20 mouse cellular contexts compared by ENCODE assay signal in genomic region chr14:59591901-59592300, GRCm38 (mm10). TPM values are rescaled to one million over a fixed set of nuclear protein-coding genes. Genes with fewer than 3 reads are reported as not detected.
DNase-seq lines count a peak whose midpoint lies in the region; ATAC-seq lines count a peak whose summit lies in the region.
"Had no signal": no experiment of that assay in that cellular context is flagged by ENCODE, and none has a peak within 500 bp of the region (broad histone marks: within the 10 kb centered on the region; RNA-seq: fewer than 3 reads in every experiment).

No protein-coding gene starts in this region.

- no peaks in the 10 kb centered on the region for H3K27me3 ChIP-seq in embryonic facial prominence, embryonic 15.5 days
- H3K27me3 ChIP-seq in embryonic facial prominence, embryonic 10.5 days (replicated peaks; ENCODE audit: low read depth, poor library complexity, severe bottlenecking): no peaks in the 10 kb centered on the region
- H3K27me3 ChIP-seq: embryonic facial prominence, embryonic 12.5 days; heart, embryonic 13.5 days; hindbrain, embryonic 15.5 days had no signal

- no peak overlapping the region for H3K4me2 ChIP-seq in embryonic facial prominence, embryonic 15.5 days (replicated peaks)
- H3K4me2 ChIP-seq: embryonic facial prominence, embryonic 12.5 days; heart, embryonic 13.5 days; hindbrain, embryonic 15.5 days had no signal

- no peaks in the 10 kb centered on the region for H3K9me3 ChIP-seq in embryonic facial prominence, embryonic 15.5 days (replicated peaks)
- H3K9me3 ChIP-seq in embryonic facial prominence, embryonic 10.5 days: no peaks in the 10 kb centered on the region
- H3K9me3 ChIP-seq: embryonic facial prominence, embryonic 12.5 days; heart, embryonic 13.5 days; hindbrain, embryonic 15.5 days had no signal

- peaks cover 36% of the 10 kb centered on the region for H3K36me3 ChIP-seq in embryonic facial prominence, embryonic 15.5 days
- peaks cover 48% of the 10 kb centered on the region for H3K36me3 ChIP-seq in embryonic facial prominence, embryonic 10.5 days (replicated peaks)

- peaks cover 4% of the 10 kb centered on the region for H3K4me1 ChIP-seq in embryonic facial prominence, embryonic 15.5 days
- peaks cover 4% of the 10 kb centered on the region for H3K4me1 ChIP-seq in embryonic facial prominence, embryonic 10.5 days

- DNase-seq in embryonic facial prominence, embryonic 10.5 days (ENCODE audit: low spot score): no peak
- peak; percentile 22 for DNase-seq in lung, postnatal 36 days
- no peak for DNase-seq in lung, postnatal 4 days
- peak; percentile 97 for DNase-seq in gonadal fat pad, adult 2 months (ENCODE audit: low read depth)
- no peak for DNase-seq in adrenal gland, adult (ENCODE audit: inconsistent age in 2 of 2, low spot score in 1 of 2)
- no peak for DNase-seq in ovary, postnatal 10 days (ENCODE audit: low spot score)
- DNase-seq in left cerebral cortex, adult 9 months (ENCODE audit: low spot score in 2 of 2): no peak
- DNase-seq: adrenal gland, adult 2 months; adrenal gland, postnatal 36 days; cerebellum, adult 8-10 months; cerebellum, postnatal 14 days; embryo, embryonic 11 days; gastrocnemius, postnatal 36 days; heart, postnatal 36 days had no signal

- H3K27ac ChIP-seq in embryonic facial prominence, embryonic 15.5 days (replicated peaks): no peak overlapping the region
- no peak overlapping the region for H3K27ac ChIP-seq in embryonic facial prominence, embryonic 10.5 days (replicated peaks)
- H3K27ac ChIP-seq: embryonic facial prominence, embryonic 12.5 days; heart, embryonic 13.5 days; hindbrain, embryonic 15.5 days had no signal

- H3K9ac ChIP-seq in embryonic facial prominence, embryonic 15.5 days: no peak overlapping the region
- H3K9ac ChIP-seq: embryonic facial prominence, embryonic 12.5 days; heart, embryonic 13.5 days; hindbrain, embryonic 15.5 days had no signal

- 71% methylated on average over 8 of the region's 8 CpGs for WGBS in embryonic facial prominence, embryonic 15.5 days
- WGBS in embryonic facial prominence, embryonic 10.5 days: 71% methylated on average over 8 of the region's 8 CpGs

- peak; percentile 15; the same call in 1 of the 2 replicates for ATAC-seq in embryonic facial prominence, embryonic 15.5 days (ENCODE audit: insufficient number of reproducible peaks, low FRiP score, low TSS enrichment, low read depth)
- ATAC-seq: forebrain, embryonic 14.5 days; intestine, embryonic 16.5 days had no signal

- H3K4me3 ChIP-seq in embryonic facial prominence, embryonic 15.5 days (replicated peaks): no peak overlapping the region
- no peak overlapping the region for H3K4me3 ChIP-seq in embryonic facial prominence, embryonic 10.5 days
- H3K4me3 ChIP-seq: embryonic facial prominence, embryonic 12.5 days; heart, embryonic 13.5 days; hindbrain, embryonic 15.5 days had no signal

RNA-seq across cellular contexts. Expression of gene Cdadc1, which starts 5.9 kb away (rescaled TPM):
- 32.5 and 33.1 TPM in 2 replicates for polyA plus RNA-seq in embryonic facial prominence, embryonic 15.5 days (2015; fragmentation: Nextera tagmentation; extraction: Ambion mirVana)
- polyA plus RNA-seq in embryonic facial prominence, embryonic 10.5 days (2016; fragmentation: Nextera tagmentation; extraction: Ambion mirVana): 24.7 and 28.9 TPM in 2 replicates
- 5.0 and 9.4 TPM in 2 replicates for polyA plus RNA-seq in gonadal fat pad, adult 2 months (2012; rRNA removed)

RNA-seq across cellular contexts. Expression of gene Shisa2, which starts 33.2 kb away (rescaled TPM):
- 16.7 and 18.8 TPM in 2 replicates for polyA plus RNA-seq in embryonic facial prominence, embryonic 15.5 days (2015; fragmentation: Nextera tagmentation; extraction: Ambion mirVana)
- 26.1 and 29.8 TPM in 2 replicates for polyA plus RNA-seq in embryonic facial prominence, embryonic 10.5 days (2016; fragmentation: Nextera tagmentation; extraction: Ambion mirVana)
- polyA plus RNA-seq in gonadal fat pad, adult 2 months (2012; rRNA removed): 19.0 and 24.7 TPM in 2 replicates

Comparison
In these comparisons a context has a peak if more than half of its experiments do, and no peak if none do; other contexts are left out.
1. DNase-seq: peak in lung, postnatal 36 days (single experiment) and gonadal fat pad, adult 2 months (single experiment); none in embryonic facial prominence, embryonic 10.5 days (single experiment), lung, postnatal 4 days (0 of 2), adrenal gland, adult (0 of 2), ovary, postnatal 10 days (single experiment) and left cerebral cortex, adult 9 months (0 of 2).